Mouse (Mus musculus): ENCODE data around the gene Mylpf.

Gene Mylpf

GRCm38 (mm10) chr7:127259186-127259905 is 50.7 kb downstream of the Mylpf start:
- ATAC-seq (ENCODE audit: low TSS enrichment) = no peak

- ATAC-seq (ENCODE audit: low TSS enrichment) = peak; percentile 96
Measured at GRCm38 (mm10) chr7:127260309-127261111, 51.8 kb downstream of the Mylpf start, which contains the start of gene Dctpp1. Gene Dctpp1 (minus strand): TSS chr7:127260709.

GRCm38 (mm10) chr7:127262218-127262961 is 53.7 kb downstream of the Mylpf start:
- no peak for ATAC-seq (ENCODE audit: low TSS enrichment)

- ATAC-seq (ENCODE audit: low TSS enrichment) = no peak
Measured at GRCm38 (mm10) chr7:127263526-127263925, 54.8 kb downstream of the Mylpf start.

Measured in frontal cortex, adult (tissue).